Mouse (Mus musculus) megakaryocyte-erythroid progenitor cell, adult 5 weeks (primary cell): Measurements from ENCODE around the gene Ddit4l. TPM values are rescaled to one million over a fixed set of nuclear protein-coding genes. Genes with fewer than 3 reads are reported as not detected.

ENCODE experiments used
- polyA plus RNA-seq: library from polyadenylated mRNA; stranded (reverse); fragments of >175 nt; gene quantifications from 2 replicates; pipeline ENCODE4 v1.2.3, GENCODE M21; 2012

Ddit4l gene
- polyA plus RNA-seq = 0.05 TPM in 1 of 2 replicates, not detected in the other

GRCm38 (mm10) chr3:137621312-137621711 is at the start of gene Ddit4l:
Gene Ddit4l (plus strand): TSS chr3:137621612.

GRCm38 (mm10) chr3:137671224-137671623 is 49.8 kb downstream of the Ddit4l start, which contains the start of gene Gm21962:
Gene Gm21962 (plus strand): TSS chr3:137671524.

Other genes starting within 250 kb of the Ddit4l start
- gene Gm21962, start 49.9 kb downstream of the Ddit4l start, polyA plus RNA-seq = not detected in 2 replicates
- 2,416 and 2,588 TPM in 2 replicates for gene H2afz, start 242.9 kb downstream of the Ddit4l start, polyA plus RNA-seq
- gene Dnajb14, start 246.1 kb downstream of the Ddit4l start, polyA plus RNA-seq = 1.4 and 1.6 TPM in 2 replicates